Mouse (Mus musculus) Muller cell, postnatal 12 days (primary cell): Measurements from ENCODE around the gene Map2k6.

Experiments used
- DNase-seq: peaks from one replicate; pipeline ENCODE4 v3.0.0-alpha.2; 2015; ENCODE audit errors: inconsistent ontology term

Gene Map2k6

GRCm38 (mm10) chr11:110562320-110563081 is 163.6 kb downstream of the Map2k6 start:
- DNase-seq = no peak

GRCm38 (mm10) chr11:110563272-110563671 is 164.3 kb downstream of the Map2k6 start:
- DNase-seq = no peak

GRCm38 (mm10) chr11:110563801-110564200 is 164.9 kb downstream of the Map2k6 start:
- no peak for DNase-seq

GRCm38 (mm10) chr11:110566307-110566706 is 167.4 kb downstream of the Map2k6 start:
- DNase-seq = no peak

- DNase-seq = peak; percentile 6
Observed at GRCm38 (mm10) chr11:110572548-110572947, 173.6 kb downstream of the Map2k6 start.
